Mouse (Mus musculus): ENCODE measurements around the gene Olfr187. TPM values are rescaled to one million over a fixed set of nuclear protein-coding genes. Genes with fewer than 3 reads are reported as not detected.

Olfr187 gene
- polyA plus RNA-seq, 1 experiment from 2014 or later = not detected

DNA sequence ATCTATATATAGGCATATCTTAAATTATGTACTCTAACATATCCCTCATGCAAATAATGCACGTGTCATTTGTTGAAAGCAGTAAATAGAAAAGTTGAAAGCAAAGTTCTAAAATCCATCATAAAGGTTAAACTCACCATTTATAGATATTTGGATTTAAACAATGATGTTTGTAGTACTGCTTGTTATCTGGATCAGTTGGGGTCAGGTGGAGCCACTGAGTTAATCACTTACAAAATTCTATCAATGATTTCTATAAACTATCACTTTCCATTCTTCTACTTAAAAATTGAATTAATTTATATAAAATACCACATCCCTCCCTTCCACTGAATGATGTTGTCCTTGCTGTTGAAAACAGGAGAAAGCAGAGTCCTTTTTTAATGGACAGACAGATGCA lies 9.3 kb upstream of the Olfr187 start:
- H3K27me3 ChIP-seq (replicated peaks; ENCODE audit: control insufficient read depth, insufficient read depth, low read length) = no peaks in the 10 kb centered on the region
- no peak for ATAC-seq
- H3K36me3 ChIP-seq (ENCODE audit: control insufficient read depth, insufficient read depth) = no peaks in the 10 kb centered on the region
- 47% methylated on average over 1 of the region's 1 CpGs for WGBS
- H3K4me3 ChIP-seq (ENCODE audit: low read depth, low read length) = no peak overlapping the region
- no peak for TF ChIP-seq CTCF (IDR thresholded peaks at IDR 0.05; ENCODE audit: low read depth)
- H3K9me3 ChIP-seq (ENCODE audit: control insufficient read depth) = no peaks in the 10 kb centered on the region
- no peak overlapping the region for H3K9ac ChIP-seq (ENCODE audit: low read depth, low read length)
- H3K4me1 ChIP-seq (replicated peaks; ENCODE audit: control insufficient read depth, insufficient read depth, low read length) = no peaks in the 10 kb centered on the region
- no peak overlapping the region for H3K27ac ChIP-seq (ENCODE audit: low read depth, low read length)
- H3K4me2 ChIP-seq (replicated peaks; ENCODE audit: low read depth) = no peak overlapping the region

DNA sequence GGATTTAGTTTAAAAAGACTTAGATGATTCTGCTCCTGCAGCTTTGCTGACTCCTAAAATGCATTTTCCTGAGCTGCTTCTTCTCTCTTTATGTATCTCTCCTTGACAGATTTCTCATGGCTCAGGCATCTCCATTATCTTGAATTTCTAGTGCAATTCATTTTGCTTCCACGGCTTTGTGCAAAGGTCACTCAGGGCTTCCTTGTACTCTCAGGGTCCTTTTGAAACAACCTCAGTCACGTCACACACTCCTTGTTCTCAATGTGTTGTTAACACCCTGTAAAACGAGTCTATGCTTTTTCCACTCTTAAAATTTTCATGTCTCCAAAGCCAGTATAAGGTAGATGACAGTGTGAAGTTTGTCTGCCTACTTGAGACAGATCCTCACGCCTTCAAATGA lies 8.0 kb upstream of the Olfr187 start:
- no peaks in the 10 kb centered on the region for H3K4me1 ChIP-seq (replicated peaks; ENCODE audit: control insufficient read depth, insufficient read depth, low read length)
- H3K9ac ChIP-seq (ENCODE audit: low read depth, low read length) = no peak overlapping the region
- no peaks in the 10 kb centered on the region for H3K9me3 ChIP-seq (ENCODE audit: control insufficient read depth)
- peak; percentile 92 for ATAC-seq
- peak overlapping the region; percentile 41; the same call in 1 of the 2 replicates for H3K27ac ChIP-seq (ENCODE audit: low read depth, low read length)
- TF ChIP-seq CTCF (IDR thresholded peaks at IDR 0.05; ENCODE audit: low read depth) = no peak
- H3K27me3 ChIP-seq (replicated peaks; ENCODE audit: control insufficient read depth, insufficient read depth, low read length) = no peaks in the 10 kb centered on the region
- H3K36me3 ChIP-seq (ENCODE audit: control insufficient read depth, insufficient read depth) = no peaks in the 10 kb centered on the region
- WGBS = 44% methylated on average over 4 of the region's 4 CpGs
- H3K4me2 ChIP-seq (replicated peaks; ENCODE audit: low read depth) = no peak overlapping the region
- no peak overlapping the region for H3K4me3 ChIP-seq (ENCODE audit: low read depth, low read length)

DNA sequence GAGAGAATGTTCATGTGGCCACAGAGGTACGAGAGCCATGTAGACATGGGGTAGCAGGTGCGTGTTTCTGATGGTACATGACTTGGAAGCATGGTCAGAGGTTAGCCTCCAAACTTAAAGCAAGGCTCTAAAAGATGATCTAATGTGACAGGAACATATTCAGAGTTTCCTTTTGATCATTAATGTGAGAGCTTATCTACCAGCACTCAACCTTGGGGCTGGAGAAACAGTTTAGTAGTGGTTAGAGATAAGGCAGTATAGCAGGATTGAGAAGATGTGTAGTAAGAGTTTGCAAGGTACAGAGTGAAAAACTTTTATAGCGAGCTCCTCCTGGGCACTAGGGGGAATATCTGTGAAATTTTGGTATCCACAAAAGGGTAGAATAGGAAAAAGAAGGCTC lies 6.3 kb upstream of the Olfr187 start:
- Histone ChIP-seq H3K4me1 (replicated peaks; ENCODE audit: control insufficient read depth, insufficient read depth, low read length) (no peaks in the 10 kb centered on the region), H3K9me3 (ENCODE audit: control insufficient read depth) (no peaks in the 10 kb centered on the region), H3K36me3 (ENCODE audit: control insufficient read depth, insufficient read depth) (no peaks in the 10 kb centered on the region), H3K27me3 (replicated peaks; ENCODE audit: control insufficient read depth, insufficient read depth, low read length) (no peaks in the 10 kb centered on the region), H3K27ac (ENCODE audit: low read depth, low read length) (no peak overlapping the region), H3K4me2 (replicated peaks; ENCODE audit: low read depth) (no peak overlapping the region), H3K9ac (ENCODE audit: low read depth, low read length) (no peak overlapping the region), H3K4me3 (ENCODE audit: low read depth, low read length) (no peak overlapping the region)
- ATAC-seq = no peak
- no peak for TF ChIP-seq CTCF (IDR thresholded peaks at IDR 0.05; ENCODE audit: low read depth)
- 79% methylated on average over 3 of the region's 3 CpGs for WGBS

DNA sequence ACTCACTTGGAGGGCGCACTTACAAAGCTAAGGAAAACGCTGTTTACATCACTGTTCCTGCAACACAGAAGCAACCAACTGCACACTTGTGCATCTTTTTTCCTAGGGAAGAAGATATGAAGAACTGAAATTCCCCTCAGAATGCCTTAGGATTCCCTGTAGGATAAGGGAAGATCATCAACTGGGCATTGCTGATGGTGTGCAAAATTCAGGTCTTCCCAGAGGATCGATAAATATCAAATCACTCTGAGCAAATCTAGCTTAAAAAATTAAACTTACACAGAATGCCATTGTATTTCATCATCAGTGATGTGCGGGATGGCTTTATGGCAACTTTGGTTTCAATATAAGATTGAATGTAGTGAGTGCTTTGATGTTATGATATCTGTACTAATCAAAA lies 9.4 kb downstream of the Olfr187 start, which contains the start of gene Olfr186:
Olfr186 (minus strand) TSS at position 101 of the 400 bp plus-strand sequence.
- Histone ChIP-seq H3K4me2 (replicated peaks; ENCODE audit: low read depth) (no peak within 1 kb of the TSS), H3K4me3 (ENCODE audit: low read depth, low read length) (no peak within 1 kb of the TSS), H3K9ac (ENCODE audit: low read depth, low read length) (no peak within 1 kb of the TSS), H3K9me3 (ENCODE audit: control insufficient read depth) (no peaks in the 10 kb centered on the region), H3K36me3 (ENCODE audit: control insufficient read depth, insufficient read depth) (no peaks in the 10 kb centered on the region), H3K27ac (ENCODE audit: low read depth, low read length) (no peak within 1 kb of the TSS), H3K27me3 (replicated peaks; ENCODE audit: control insufficient read depth, insufficient read depth, low read length) (no peaks in the 10 kb centered on the region), H3K4me1 (replicated peaks; ENCODE audit: control insufficient read depth, insufficient read depth, low read length) (no peaks in the 10 kb centered on the region)
- ATAC-seq = no peak
- 92% methylated on average over 4 of the region's 4 CpGs for WGBS
- no peak for TF ChIP-seq CTCF (IDR thresholded peaks at IDR 0.05; ENCODE audit: low read depth)

DNA sequence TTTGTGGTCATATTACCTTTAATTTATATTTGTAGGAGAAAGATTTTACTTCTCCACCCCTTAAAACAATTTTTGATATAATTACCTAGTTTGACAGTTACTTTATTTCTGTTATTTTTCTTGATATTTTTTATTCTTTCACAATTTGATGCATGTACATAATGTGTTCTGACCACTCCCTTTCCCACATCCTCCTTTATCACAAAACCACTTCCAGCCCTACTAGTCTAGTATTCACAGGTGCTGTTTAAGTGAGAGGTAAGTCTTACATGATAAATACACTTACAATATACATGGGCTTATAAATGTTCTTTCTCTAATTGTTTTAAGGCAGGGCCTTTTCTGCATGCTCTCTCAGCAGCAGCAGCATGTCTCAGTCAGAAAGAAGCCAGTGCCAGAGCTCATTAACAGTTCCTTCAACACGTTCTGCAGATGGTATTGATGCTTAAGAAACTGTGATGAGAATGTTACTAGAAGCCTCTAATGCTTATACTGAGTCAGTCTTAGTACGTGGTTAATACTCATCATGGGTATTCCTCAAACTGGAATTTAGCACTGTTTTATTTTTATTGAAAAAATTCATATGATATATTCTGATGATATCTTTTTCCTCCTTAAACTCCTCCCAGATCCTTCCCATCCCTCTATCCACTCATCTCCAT lies 26.1 kb downstream of the Olfr187 start:
- Histone ChIP-seq H3K27ac (ENCODE audit: low read depth, low read length) (no peak overlapping the region), H3K27me3 (replicated peaks; ENCODE audit: control insufficient read depth, insufficient read depth, low read length) (no peaks in the 10 kb centered on the region), H3K36me3 (ENCODE audit: control insufficient read depth, insufficient read depth) (no peaks in the 10 kb centered on the region), H3K9ac (ENCODE audit: low read depth, low read length) (no peak overlapping the region), H3K4me2 (replicated peaks; ENCODE audit: low read depth) (no peak overlapping the region), H3K4me3 (ENCODE audit: low read depth, low read length) (no peak overlapping the region), H3K9me3 (ENCODE audit: control insufficient read depth) (no peaks in the 10 kb centered on the region), H3K4me1 (replicated peaks; ENCODE audit: control insufficient read depth, insufficient read depth, low read length) (no peaks in the 10 kb centered on the region)
- 76% methylated on average over 2 of the region's 2 CpGs for WGBS
- TF ChIP-seq CTCF (IDR thresholded peaks at IDR 0.05; ENCODE audit: low read depth) = no peak
- no peak for ATAC-seq

DNA sequence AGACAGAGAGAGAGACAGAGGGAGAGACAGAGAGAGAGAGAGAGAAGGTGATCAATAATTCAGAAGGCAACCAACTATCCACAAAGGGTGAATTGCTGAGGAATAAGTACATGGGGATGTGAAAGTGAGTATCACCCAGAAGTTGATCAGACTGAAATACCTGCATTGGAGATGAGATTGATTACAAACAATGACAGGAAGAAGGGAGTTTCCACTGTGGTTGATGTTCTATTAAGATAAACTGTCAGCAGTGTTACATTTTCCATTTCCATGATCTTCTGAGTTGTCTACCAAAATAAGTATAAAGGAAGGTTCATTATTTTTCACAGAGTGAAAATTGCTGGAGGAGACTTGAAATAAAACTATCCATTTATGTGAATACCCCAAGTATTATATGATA lies 32.4 kb downstream of the Olfr187 start:
- TF ChIP-seq CTCF (IDR thresholded peaks at IDR 0.05; ENCODE audit: low read depth) = no peak
- Histone ChIP-seq H3K4me1 (replicated peaks; ENCODE audit: control insufficient read depth, insufficient read depth, low read length) (no peaks in the 10 kb centered on the region), H3K9ac (ENCODE audit: low read depth, low read length) (no peak overlapping the region), H3K27ac (ENCODE audit: low read depth, low read length) (no peak overlapping the region), H3K36me3 (ENCODE audit: control insufficient read depth, insufficient read depth) (no peaks in the 10 kb centered on the region), H3K27me3 (replicated peaks; ENCODE audit: control insufficient read depth, insufficient read depth, low read length) (no peaks in the 10 kb centered on the region), H3K4me3 (ENCODE audit: low read depth, low read length) (no peak overlapping the region), H3K9me3 (ENCODE audit: control insufficient read depth) (no peaks in the 10 kb centered on the region), H3K4me2 (replicated peaks; ENCODE audit: low read depth) (no peak overlapping the region)
- ATAC-seq = no peak

DNA sequence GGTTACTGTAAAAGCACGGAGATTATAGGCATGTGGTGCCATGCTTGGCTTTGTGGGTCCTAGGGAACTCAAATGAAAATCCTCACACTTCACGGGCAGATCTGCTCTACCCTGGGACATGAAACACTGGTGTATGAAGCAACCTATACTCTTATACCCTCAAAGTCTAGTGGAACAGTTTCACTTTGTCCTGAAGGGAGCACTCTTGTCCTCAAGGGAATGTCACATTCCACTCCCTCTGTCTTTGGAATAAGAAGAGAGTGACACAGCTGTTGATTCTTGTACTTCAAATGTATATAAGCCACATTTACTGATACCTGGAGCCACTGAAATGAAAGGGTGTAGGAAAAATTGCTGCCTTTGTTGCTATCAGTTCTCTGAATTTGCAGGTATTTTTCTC lies 44.5 kb downstream of the Olfr187 start, which contains the start of gene Olfr183:
Olfr183 (plus strand) TSS at position 301 of the 400 bp plus-strand sequence.
- no peak for TF ChIP-seq CTCF (IDR thresholded peaks at IDR 0.05; ENCODE audit: low read depth)
- no peak within 1 kb of the TSS for H3K27ac ChIP-seq (ENCODE audit: low read depth, low read length)
- 72% methylated on average over 2 of the region's 2 CpGs for WGBS
- H3K9ac ChIP-seq (ENCODE audit: low read depth, low read length) = no peak within 1 kb of the TSS
- no peaks in the 10 kb centered on the region for H3K4me1 ChIP-seq (replicated peaks; ENCODE audit: control insufficient read depth, insufficient read depth, low read length)
- no peak within 1 kb of the TSS for H3K4me2 ChIP-seq (replicated peaks; ENCODE audit: low read depth)
- no peak within 1 kb of the TSS for H3K4me3 ChIP-seq (ENCODE audit: low read depth, low read length)
- H3K9me3 ChIP-seq (ENCODE audit: control insufficient read depth) = no peaks in the 10 kb centered on the region
- H3K36me3 ChIP-seq (ENCODE audit: control insufficient read depth, insufficient read depth) = no peaks in the 10 kb centered on the region
- ATAC-seq = no peak
- H3K27me3 ChIP-seq (replicated peaks; ENCODE audit: control insufficient read depth, insufficient read depth, low read length) = no peaks in the 10 kb centered on the region

Other genes with a start within 250 kb of the Olfr187 start
- not detected in 2 replicates for gene Olfr173, start 239.5 kb downstream of the Olfr187 start, polyA plus RNA-seq (2015; fragmentation: Nextera tagmentation; extraction: Ambion mirVana)
- not detected in 2 replicates for gene Olfr175-ps1, start 213.0 kb downstream of the Olfr187 start, polyA plus RNA-seq (2015; fragmentation: Nextera tagmentation; extraction: Ambion mirVana)
- not detected in 2 replicates for gene Olfr177, start 165.0 kb downstream of the Olfr187 start, polyA plus RNA-seq (2015; fragmentation: Nextera tagmentation; extraction: Ambion mirVana)
- not detected in 2 replicates for gene Olfr178, start 147.7 kb downstream of the Olfr187 start, polyA plus RNA-seq (2015; fragmentation: Nextera tagmentation; extraction: Ambion mirVana)
- not detected in 2 replicates for gene Olfr181, start 111.0 kb downstream of the Olfr187 start, polyA plus RNA-seq (2015; fragmentation: Nextera tagmentation; extraction: Ambion mirVana)
- gene Olfr180, start 110.4 kb downstream of the Olfr187 start, polyA plus RNA-seq (2015; fragmentation: Nextera tagmentation; extraction: Ambion mirVana) = not detected in 2 replicates
- not detected in 2 replicates for gene Olfr183, start 44.4 kb downstream of the Olfr187 start, polyA plus RNA-seq (2015; fragmentation: Nextera tagmentation; extraction: Ambion mirVana)
- gene Olfr186, start 9.5 kb downstream of the Olfr187 start, polyA plus RNA-seq (2015; fragmentation: Nextera tagmentation; extraction: Ambion mirVana) = not detected in 2 replicates
- 0.03 and 0.07 TPM in 2 replicates for gene Olfr190, start 38.2 kb upstream of the Olfr187 start, polyA plus RNA-seq (2015; fragmentation: Nextera tagmentation; extraction: Ambion mirVana)
- gene Olfr191, start 50.1 kb upstream of the Olfr187 start, polyA plus RNA-seq (2015; fragmentation: Nextera tagmentation; extraction: Ambion mirVana) = not detected in 2 replicates
- not detected in 2 replicates for gene Olfr193, start 72.1 kb upstream of the Olfr187 start, polyA plus RNA-seq (2015; fragmentation: Nextera tagmentation; extraction: Ambion mirVana)
- not detected in 2 replicates for gene Olfr194, start 81.3 kb upstream of the Olfr187 start, polyA plus RNA-seq (2015; fragmentation: Nextera tagmentation; extraction: Ambion mirVana)
- not detected in 2 replicates for gene Olfr195, start 107.3 kb upstream of the Olfr187 start, polyA plus RNA-seq (2015; fragmentation: Nextera tagmentation; extraction: Ambion mirVana)
- gene Olfr196, start 130.7 kb upstream of the Olfr187 start, polyA plus RNA-seq (2015; fragmentation: Nextera tagmentation; extraction: Ambion mirVana) = not detected in 2 replicates
- not detected in 2 replicates for gene Olfr198, start 163.8 kb upstream of the Olfr187 start, polyA plus RNA-seq (2015; fragmentation: Nextera tagmentation; extraction: Ambion mirVana)
- gene Olfr199, start 180.0 kb upstream of the Olfr187 start, polyA plus RNA-seq (2015; fragmentation: Nextera tagmentation; extraction: Ambion mirVana) = not detected in 2 replicates
- 0.05 and 0.09 TPM in 2 replicates for gene Olfr201, start 232.9 kb upstream of the Olfr187 start, polyA plus RNA-seq (2015; fragmentation: Nextera tagmentation; extraction: Ambion mirVana)
- not detected in 2 replicates for gene Olfr202, start 247.0 kb upstream of the Olfr187 start, polyA plus RNA-seq (2015; fragmentation: Nextera tagmentation; extraction: Ambion mirVana)